In the genomic region with DNA sequence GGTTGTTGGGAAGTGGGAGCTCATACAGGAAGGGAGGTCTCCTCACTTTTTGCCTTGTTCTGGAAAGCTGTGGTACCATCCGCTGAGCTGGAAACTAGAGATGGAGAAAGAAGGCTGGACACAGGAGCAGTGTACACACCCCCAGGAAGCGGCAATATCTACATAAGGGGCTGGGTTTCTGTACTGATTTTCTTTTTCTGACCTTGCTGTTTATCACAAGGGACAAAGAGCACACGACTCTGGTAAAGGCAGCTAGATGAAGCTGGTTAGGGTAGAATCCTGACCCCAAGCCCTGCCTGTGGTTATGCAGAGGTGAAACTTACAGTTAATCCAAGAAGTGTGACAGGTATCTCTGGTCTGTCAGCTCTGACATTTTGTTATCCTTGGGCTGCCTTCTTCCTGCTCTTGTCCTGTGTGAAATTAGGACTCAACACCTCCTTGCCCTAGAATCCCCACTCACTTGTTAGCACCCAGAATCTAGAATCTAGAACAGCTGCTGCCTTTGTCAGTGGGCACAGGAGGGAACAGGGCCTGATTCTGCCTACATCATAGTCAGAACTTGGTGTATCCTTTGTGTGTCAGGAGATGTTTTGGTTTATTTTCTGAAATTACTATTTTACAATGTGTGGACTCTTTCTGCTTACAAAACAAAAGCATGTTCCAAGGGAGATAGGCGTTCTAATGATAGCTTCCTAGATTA, we compare ENCODE assay signal across 20 mouse cellular contexts. TPM values are rescaled to one million over a fixed set of nuclear protein-coding genes. Genes with fewer than 3 reads are reported as not detected.
A peak's percentile ranks its signal among the peaks of the same experiment; 100 is the strongest.
DNase-seq lines count a peak whose midpoint lies in the region; ATAC-seq and TF ChIP-seq lines count a peak whose summit lies in the region.
"Had no signal": no experiment of that assay in that cellular context is flagged by ENCODE, and none has a peak within 500 bp of the region (broad histone marks: within the 10 kb centered on the region; RNA-seq: fewer than 3 reads in every experiment).

No protein-coding gene starts in this region.

- H3K4me1 ChIP-seq in intestine, embryonic 15.5 days (replicated peaks) = no peaks in the 10 kb centered on the region
- H3K4me1 ChIP-seq in intestine, postnatal 0 days (replicated peaks; ENCODE audit: control insufficient read depth, insufficient read depth, low read length) = no peaks in the 10 kb centered on the region; the same call in 1 of the 2 replicates
- H3K4me1 ChIP-seq in liver, embryonic 15.5 days (replicated peaks) = no peaks in the 10 kb centered on the region; the same call in 1 of the 2 replicates
- 0 out of 2 replicates have a peak, but pooled peaks cover 2% of the 10 kb centered on the region for H3K4me1 ChIP-seq in liver, embryonic 11.5 days (replicated peaks; ENCODE audit: control insufficient read depth, insufficient read depth, low read length)
- no peaks in the 10 kb centered on the region for H3K4me1 ChIP-seq in intestine, embryonic 16.5 days (ENCODE audit: control insufficient read depth, insufficient read depth, low read length)
- H3K4me1 ChIP-seq in olfactory bulb, adult 2 months (ENCODE audit: control insufficient read depth, insufficient read depth, low read length) = peaks cover 42% of the 10 kb centered on the region

- H3K4me3 ChIP-seq in intestine, embryonic 15.5 days (replicated peaks) = no peak overlapping the region
- H3K4me3 ChIP-seq in intestine, postnatal 0 days (ENCODE audit: low read depth, low read length) = no peak overlapping the region
- no peak overlapping the region for H3K4me3 ChIP-seq in liver, embryonic 15.5 days (replicated peaks)
- H3K4me3 ChIP-seq in liver, embryonic 11.5 days (ENCODE audit: low read depth, low read length) = no peak overlapping the region
- H3K4me3 ChIP-seq in intestine, embryonic 16.5 days (ENCODE audit: low read length) = no peak overlapping the region
- H3K4me3 ChIP-seq in olfactory bulb, adult 2 months (ENCODE audit: insufficient read depth, low read depth, low read length) = no peak overlapping the region
- H3K4me3 ChIP-seq: embryonic facial prominence, embryonic 10.5 days; forebrain, embryonic 13.5 days; heart, embryonic 13.5 days had no signal

- WGBS in intestine, embryonic 15.5 days = 75% methylated on average over 4 of the region's 4 CpGs
- whole genome bisulfite sequencing in intestine, postnatal 0 days = 58% methylated on average over 4 of the region's 4 CpGs
- 55% methylated on average over 4 of the region's 4 CpGs for WGBS in liver, embryonic 15.5 days (ENCODE audit: insufficient replicate concordance)
- WGBS in liver, embryonic 11.5 days = 56% methylated on average over 4 of the region's 4 CpGs
- 70% methylated on average over 4 of the region's 4 CpGs for WGBS in intestine, embryonic 16.5 days
- 66% methylated on average over 4 of the region's 4 CpGs for WGBS in olfactory bulb, adult 2 months

- no peaks in the 10 kb centered on the region for H3K9me3 ChIP-seq in intestine, embryonic 15.5 days
- no peaks in the 10 kb centered on the region for H3K9me3 ChIP-seq in intestine, postnatal 0 days (ENCODE audit: control insufficient read depth)
- H3K9me3 ChIP-seq in liver, embryonic 15.5 days (replicated peaks) = no peaks in the 10 kb centered on the region
- H3K9me3 ChIP-seq in liver, embryonic 11.5 days (ENCODE audit: control insufficient read depth, low read length) = peaks cover 3% of the 10 kb centered on the region
- no peaks in the 10 kb centered on the region for H3K9me3 ChIP-seq in intestine, embryonic 16.5 days (ENCODE audit: control insufficient read depth, low read length)
- H3K9me3 ChIP-seq: forebrain, embryonic 13.5 days; heart, embryonic 13.5 days had no signal

- H3K9ac ChIP-seq in intestine, embryonic 15.5 days = no peak overlapping the region
- H3K9ac ChIP-seq in intestine, postnatal 0 days (ENCODE audit: low read depth, low read length) = no peak overlapping the region
- no peak overlapping the region for H3K9ac ChIP-seq in liver, embryonic 15.5 days
- no peak overlapping the region for H3K9ac ChIP-seq in liver, embryonic 11.5 days (ENCODE audit: low read depth, low read length)
- no peak overlapping the region for H3K9ac ChIP-seq in intestine, embryonic 16.5 days (ENCODE audit: low read depth, low read length)
- H3K9ac ChIP-seq: forebrain, embryonic 13.5 days; forebrain, postnatal 0 days; heart, embryonic 13.5 days had no signal

- no peak for TF ChIP-seq CTCF in intestine, postnatal 0 days (IDR thresholded peaks at IDR 0.05; ENCODE audit: low read depth)
- no peak for TF ChIP-seq CTCF in olfactory bulb, adult 2 months (IDR thresholded peaks at IDR 0.05; ENCODE audit: insufficient read depth, low read depth, low read length)

- H3K36me3 ChIP-seq in intestine, embryonic 15.5 days = no peaks in the 10 kb centered on the region
- no peaks in the 10 kb centered on the region for H3K36me3 ChIP-seq in intestine, postnatal 0 days (ENCODE audit: control insufficient read depth, insufficient read depth)
- no peaks in the 10 kb centered on the region for H3K36me3 ChIP-seq in liver, embryonic 15.5 days (replicated peaks)
- H3K36me3 ChIP-seq in liver, embryonic 11.5 days (ENCODE audit: control insufficient read depth, insufficient read depth, low read length) = no peaks in the 10 kb centered on the region
- no peaks in the 10 kb centered on the region for H3K36me3 ChIP-seq in intestine, embryonic 16.5 days (ENCODE audit: control insufficient read depth, insufficient read depth, low read length)
- H3K36me3 ChIP-seq: embryonic facial prominence, embryonic 10.5 days had no signal

- no peak for DNase-seq in liver, embryonic 11.5 days (ENCODE audit: low spot score)
- DNase-seq in ovary, postnatal 36 days (ENCODE audit: low spot score) = no peak
- DNase-seq: adrenal gland, adult 2 months; adrenal gland, postnatal 25 days; cerebellum, adult 2 months; cerebellum, postnatal 10 days; forebrain, postnatal 0 days; gastrocnemius, postnatal 36 days; heart, adult 11 months; heart, postnatal 36 days had no signal

- no peak overlapping the region for H3K27ac ChIP-seq in intestine, embryonic 15.5 days
- no peak overlapping the region for H3K27ac ChIP-seq in intestine, postnatal 0 days (ENCODE audit: low read depth, low read length)
- H3K27ac ChIP-seq in liver, embryonic 15.5 days (replicated peaks) = 0 out of 2 replicates have a peak overlapping the region, but pooled peaks have one; percentile 8
- H3K27ac ChIP-seq in liver, embryonic 11.5 days (ENCODE audit: low read depth, low read length) = no peak overlapping the region
- H3K27ac ChIP-seq in intestine, embryonic 16.5 days (ENCODE audit: low read length) = no peak overlapping the region
- H3K27ac ChIP-seq in olfactory bulb, adult 2 months (ENCODE audit: insufficient read depth, low read depth, low read length) = peak overlapping the region; percentile 24
- H3K27ac ChIP-seq: embryonic facial prominence, embryonic 10.5 days; forebrain, embryonic 13.5 days; heart, embryonic 13.5 days had no signal

- no peaks in the 10 kb centered on the region for H3K27me3 ChIP-seq in intestine, embryonic 15.5 days (replicated peaks)
- H3K27me3 ChIP-seq in intestine, postnatal 0 days (replicated peaks; ENCODE audit: control insufficient read depth, insufficient read depth, low read length) = no peaks in the 10 kb centered on the region
- H3K27me3 ChIP-seq in liver, embryonic 15.5 days = no peaks in the 10 kb centered on the region
- no peaks in the 10 kb centered on the region for H3K27me3 ChIP-seq in liver, embryonic 11.5 days (replicated peaks; ENCODE audit: control insufficient read depth, insufficient read depth, low read length)
- H3K27me3 ChIP-seq in intestine, embryonic 16.5 days (replicated peaks; ENCODE audit: control insufficient read depth, insufficient read depth, low read length) = no peaks in the 10 kb centered on the region
- H3K27me3 ChIP-seq: CH12.LX; forebrain, embryonic 13.5 days; heart, embryonic 13.5 days; Patski had no signal

- ATAC-seq in intestine, embryonic 15.5 days = peak; percentile 69
- no peak for ATAC-seq in intestine, postnatal 0 days
- peak; percentile 42; the same call in 1 of the 2 replicates for ATAC-seq in liver, embryonic 15.5 days (ENCODE audit: insufficient read depth)
- no peak for ATAC-seq in liver, embryonic 11.5 days (replicated peaks; ENCODE audit: low FRiP score)
- peak; percentile 80; the same call in 1 of the 2 replicates for ATAC-seq in intestine, embryonic 16.5 days
- ATAC-seq: forebrain, embryonic 13.5 days; forebrain, postnatal 0 days; Patski had no signal

- H3K4me2 ChIP-seq in intestine, embryonic 15.5 days (replicated peaks) = no peak overlapping the region
- no peak overlapping the region for H3K4me2 ChIP-seq in intestine, postnatal 0 days (replicated peaks; ENCODE audit: low read depth)
- H3K4me2 ChIP-seq in liver, embryonic 15.5 days = no peak overlapping the region
- no peak overlapping the region for H3K4me2 ChIP-seq in liver, embryonic 11.5 days
- H3K4me2 ChIP-seq in intestine, embryonic 16.5 days (ENCODE audit: low read depth, low read length) = no peak overlapping the region
- H3K4me2 ChIP-seq: forebrain, embryonic 13.5 days; heart, embryonic 13.5 days had no signal

- TF ChIP-seq POLR2A in olfactory bulb, adult 2 months (IDR thresholded peaks at IDR 0.05; ENCODE audit: insufficient read depth, low read depth, low read length) = no peak

RNA-seq across cellular contexts. Expression of a gene that starts 34.2 kb away (rescaled TPM):
- polyA plus RNA-seq in intestine, embryonic 15.5 days (2015; fragmentation: Nextera tagmentation; extraction: Ambion mirVana) = 12.8 and 13.3 TPM in 2 replicates
- 7.8 and 9.5 TPM in 2 replicates for polyA plus RNA-seq in intestine, postnatal 0 days (2015; fragmentation: Nextera tagmentation; extraction: Ambion mirVana)
- polyA plus RNA-seq in liver, embryonic 15.5 days (2015; fragmentation: Nextera tagmentation; extraction: Ambion mirVana) = 4.4 and 5.0 TPM in 2 replicates
- 6.0 and 6.8 TPM in 2 replicates for polyA plus RNA-seq in liver, embryonic 11.5 days (2014; fragmentation: Nextera tagmentation; extraction: Ambion mirVana)
- 12.1 and 12.2 TPM in 2 replicates for polyA plus RNA-seq in intestine, embryonic 16.5 days (2015; fragmentation: Nextera tagmentation; extraction: Ambion mirVana)
- polyA plus RNA-seq in olfactory bulb, adult 2 months (2012; ENCODE audit: insufficient read depth, insufficient read length, low replicate concordance, missing spikeins) = 177 TPM in 1 of 2 replicates, not detected in the other

Comparison
In these comparisons a context has a peak if more than half of its experiments do, and no peak if none do; other contexts are left out.
1. ATAC-seq: peak in intestine, embryonic 15.5 days (single experiment), liver, embryonic 15.5 days (single experiment) and intestine, embryonic 16.5 days (single experiment); none in intestine, postnatal 0 days (single experiment) and liver, embryonic 11.5 days (single experiment).
2. H3K27ac ChIP-seq: peak in liver, embryonic 15.5 days (single experiment) and olfactory bulb, adult 2 months (single experiment); none in intestine, embryonic 15.5 days (single experiment), intestine, postnatal 0 days (single experiment), liver, embryonic 11.5 days (single experiment) and intestine, embryonic 16.5 days (single experiment).